Mouse (Mus musculus): ENCODE measurements at regions not wholly inside any gene's neighbourhood (a gene's known extent, or its start where the extent isn't known, plus 50 kb on each side); places are given as distances from the start of the nearest gene placed in this dataset.

DNA sequence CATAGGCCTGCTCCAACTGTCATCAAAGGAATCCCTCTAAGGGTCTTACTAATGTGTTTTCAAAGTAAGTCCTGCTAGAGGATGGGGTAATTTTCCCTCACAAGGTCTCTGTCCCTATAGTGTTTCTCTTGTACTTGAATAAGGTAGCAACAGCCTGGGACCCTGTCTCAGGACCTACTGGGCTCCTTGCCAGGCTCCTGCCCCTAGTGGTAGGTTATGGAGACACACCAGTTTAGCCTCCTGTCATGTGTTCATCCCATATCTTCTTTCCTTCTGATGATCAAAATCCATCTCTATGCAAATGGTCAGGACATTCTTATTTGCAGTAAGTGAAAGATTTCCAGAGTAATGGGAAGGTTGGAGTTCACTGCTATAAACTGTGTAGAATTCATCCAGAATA lies 645.0 kb downstream of the Rpia start:
- peak; percentile 23; the same call in 1 of the 2 replicates for TF ChIP-seq CTCF (IDR thresholded peaks at IDR 0.05; ENCODE audit: extremely low read depth, insufficient read length, insufficient replicate concordance, low read depth, low read length)
- no peak for TF ChIP-seq POLR2A (IDR thresholded peaks at IDR 0.05; ENCODE audit: low read depth, low read length)

Measured in small intestine, adult 2 months (tissue).